Mouse (Mus musculus) c-Kit-positive CD71-negative TER-119-negative erythroid progenitor cells, embryonic 14.5 days (primary cell): ENCODE data around the gene Olfr181.

ENCODE experiments used
- DNase-seq: peaks from one replicate; pipeline ENCODE4 v3.0.0-alpha.2; 2013; ENCODE audit warnings: low read depth

The Olfr181 gene

DNA sequence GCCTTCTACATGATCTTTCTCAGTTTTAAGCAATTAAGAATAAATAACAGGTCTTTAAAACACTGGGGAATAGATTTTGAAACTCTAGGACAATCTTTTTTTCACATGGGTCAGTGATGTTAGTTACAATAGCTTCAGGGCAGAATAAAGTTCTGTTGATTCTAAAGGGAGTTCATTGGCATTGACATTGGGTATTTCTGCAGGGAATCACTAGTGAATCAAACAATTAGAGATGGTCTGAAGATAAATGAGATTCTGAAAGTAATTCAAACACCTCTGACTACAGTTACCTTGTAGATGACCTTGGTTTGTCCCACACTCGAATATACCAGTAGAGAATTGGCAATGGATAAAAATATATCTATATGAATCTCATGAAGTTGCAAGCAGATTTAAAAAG lies at the start of gene Olfr181:
Olfr181 (minus strand) TSS at position 101 of the 400 bp plus-strand sequence.
- no peak for DNase-seq

DNA sequence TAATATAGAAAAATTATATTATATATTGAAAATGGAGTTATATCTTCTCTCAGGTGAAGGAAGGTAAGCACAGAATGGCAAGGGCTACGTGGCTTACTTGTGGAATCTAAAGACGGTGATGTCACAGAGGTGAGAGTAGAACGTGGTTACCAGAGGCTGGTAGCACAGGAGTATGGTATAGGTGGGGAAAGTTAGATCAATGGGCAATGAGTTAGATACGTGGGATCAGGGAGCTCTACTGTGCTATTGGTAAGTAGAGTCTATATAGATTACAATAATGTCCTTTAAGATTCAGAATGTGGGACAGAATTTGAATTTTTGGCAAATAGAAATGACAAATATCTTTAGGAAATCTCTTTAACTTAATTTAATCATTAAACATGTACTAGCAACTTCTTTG lies 737 bp upstream of the Olfr181 start, which contains the start of gene Olfr180:
Olfr180 (minus strand) TSS at position 101 of the 400 bp plus-strand sequence.
- no peak for DNase-seq

DNA sequence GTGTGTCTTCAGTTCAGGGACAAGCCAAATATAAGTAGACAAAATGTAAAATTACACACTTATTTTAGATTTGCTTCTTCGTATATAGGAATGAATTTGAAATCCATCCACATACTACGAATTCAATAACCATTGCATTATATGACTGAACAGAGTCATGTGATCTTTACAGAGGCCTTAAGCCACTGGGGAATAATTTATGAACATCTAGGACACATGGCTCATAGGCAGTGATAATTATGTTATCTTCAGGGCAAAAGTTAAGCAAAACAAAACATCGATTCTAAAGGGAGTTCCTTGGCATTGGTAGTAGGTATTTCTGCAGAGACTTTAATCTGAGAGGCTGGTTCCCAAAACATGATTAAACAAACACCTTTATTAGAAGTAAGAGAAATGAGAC lies 36.6 kb downstream of the Olfr181 start, which contains the start of gene Olfr178:
Olfr178 (minus strand) TSS at position 101 of the 400 bp plus-strand sequence.
- no peak for DNase-seq

DNA sequence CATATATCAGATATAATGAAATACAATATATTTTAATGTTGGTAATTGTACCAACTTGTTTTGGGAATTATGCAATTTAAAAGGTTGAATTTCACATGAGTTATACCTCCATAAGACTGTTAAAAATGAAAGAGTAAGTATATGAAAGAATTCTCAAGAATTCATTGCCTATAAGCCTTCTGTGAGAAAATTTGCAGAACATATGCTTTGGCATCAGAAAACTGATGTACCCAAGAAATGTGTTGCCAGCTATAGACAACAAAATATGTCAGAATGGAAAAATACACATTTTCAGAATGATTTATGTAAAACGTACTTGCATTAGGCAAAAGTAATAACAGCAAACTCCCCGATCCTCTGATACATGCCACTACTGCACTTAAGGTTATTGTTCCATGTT lies 44.1 kb downstream of the Olfr181 start:
- no peak for DNase-seq
